Mouse (Mus musculus) heart, postnatal 4 days (tissue): ENCODE data around the gene Brpf3. TPM values are rescaled to one million over a fixed set of nuclear protein-coding genes. Genes with fewer than 3 reads are reported as not detected.
A peak's percentile ranks its signal among the peaks of the same experiment; 100 is the strongest.
"Not testable (repeated sequence)": the region's sequence is repeated elsewhere in the genome, so short reads cannot be mapped to it uniquely, and the experiment has no call there.

Experiments used
- DNase-seq: peaks from one replicate; pipeline ENCODE4 v3.0.0; 2021
- total RNA-seq, 2 experiments: library from RNA; stranded (reverse); gene quantifications; 2 replicates each; pipeline ENCODE4 v1.2.3; 2021

Gene Brpf3
- 10 to 100 TPM; 22.8 to 25.9 TPM for total RNA-seq

- peak; percentile 85 for DNase-seq
Observed at GRCm38 (mm10) chr17:28800671-28801412, at the start of gene Brpf3. TSS of gene Brpf3 (plus strand) at chr17:28801090.

GRCm38 (mm10) chr17:28756447-28756846 lies 44.4 kb upstream of the Brpf3 start:
- no peak for DNase-seq

GRCm38 (mm10) chr17:28757470-28757869 lies 43.4 kb upstream of the Brpf3 start:
- no peak for DNase-seq

GRCm38 (mm10) chr17:28760736-28761312 lies 40.1 kb upstream of the Brpf3 start:
- DNase-seq, result no peak

- peak; percentile 88 for DNase-seq
Observed at GRCm38 (mm10) chr17:28761871-28762270, 39.0 kb upstream of the Brpf3 start.

- DNase-seq, result no peak
Observed at GRCm38 (mm10) chr17:28766203-28766602, 34.7 kb upstream of the Brpf3 start.

- no peak for DNase-seq
Observed at GRCm38 (mm10) chr17:28766781-28767515, 33.9 kb upstream of the Brpf3 start.

GRCm38 (mm10) chr17:28769121-28769874 lies 31.6 kb upstream of the Brpf3 start, which contains the start of gene Mapk13:
TSS of gene Mapk13 (plus strand) at chr17:28769297.
- DNase-seq, result peak; percentile 13

GRCm38 (mm10) chr17:28769875-28770421 lies 30.9 kb upstream of the Brpf3 start:
- peak; percentile 26 for DNase-seq

GRCm38 (mm10) chr17:28771289-28771688 lies 29.6 kb upstream of the Brpf3 start:
- no peak for DNase-seq

GRCm38 (mm10) chr17:28774303-28774702 lies 26.6 kb upstream of the Brpf3 start:
- not testable (repeated sequence) for DNase-seq

GRCm38 (mm10) chr17:28775161-28775560 lies 25.7 kb upstream of the Brpf3 start:
- DNase-seq, result no peak

GRCm38 (mm10) chr17:28776817-28777216 lies 24.1 kb upstream of the Brpf3 start:
- no peak for DNase-seq

- DNase-seq, result peak; percentile 23
Observed at GRCm38 (mm10) chr17:28777231-28778005, 23.5 kb upstream of the Brpf3 start.

- DNase-seq, result no peak
Observed at GRCm38 (mm10) chr17:28779735-28780134, 21.2 kb upstream of the Brpf3 start.

- DNase-seq, result no peak
Observed at GRCm38 (mm10) chr17:28780836-28781235, 20.1 kb upstream of the Brpf3 start.

GRCm38 (mm10) chr17:28781290-28782045 lies 19.4 kb upstream of the Brpf3 start:
- DNase-seq, result peak; percentile 38

GRCm38 (mm10) chr17:28785036-28785435 lies 15.9 kb upstream of the Brpf3 start:
- no peak for DNase-seq

- no peak for DNase-seq
Observed at GRCm38 (mm10) chr17:28787507-28787906, 13.4 kb upstream of the Brpf3 start.

GRCm38 (mm10) chr17:28797031-28797430 lies 3.9 kb upstream of the Brpf3 start:
- no peak for DNase-seq
